In the genomic region with DNA sequence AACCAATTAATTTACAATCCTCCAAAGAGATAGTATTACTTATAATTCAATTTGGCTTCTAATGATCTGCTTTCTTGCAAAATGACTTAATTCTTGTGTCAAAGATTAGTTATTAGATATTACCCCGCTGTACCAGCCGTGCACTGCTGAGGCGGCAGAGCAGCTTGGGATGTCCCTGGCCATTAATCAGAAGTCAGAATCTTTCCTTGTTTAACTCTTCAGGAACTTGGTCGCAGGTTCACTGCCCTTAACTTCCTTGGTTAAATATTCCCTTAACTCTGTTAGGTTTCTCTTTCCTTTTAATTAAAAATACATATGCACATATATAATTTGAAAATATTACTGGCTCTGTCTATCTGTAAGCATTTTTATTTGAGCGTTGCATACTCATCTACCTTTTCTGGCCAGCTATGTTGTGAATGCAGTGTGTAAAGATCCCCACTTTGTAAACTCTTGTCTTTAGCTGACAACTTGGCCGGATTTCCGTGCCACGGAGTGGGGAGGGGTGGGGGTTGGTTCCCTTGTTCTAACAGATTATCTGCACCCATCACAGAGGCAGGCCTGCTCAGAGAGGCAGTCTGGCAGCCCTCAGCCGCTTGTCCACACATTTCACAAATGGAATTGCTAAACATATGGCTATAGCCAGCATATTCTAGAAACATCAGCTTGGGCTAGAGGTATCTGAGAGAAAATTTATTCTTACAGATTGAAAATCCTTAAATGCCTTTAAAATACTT, we compare ENCODE assay signal across 11 mouse cellular contexts. TPM values are rescaled to one million over a fixed set of nuclear protein-coding genes. Genes with fewer than 3 reads are reported as not detected.
DNase-seq lines count a peak whose midpoint lies in the region; ATAC-seq and TF ChIP-seq lines count a peak whose summit lies in the region.
"Had no signal": no experiment of that assay in that cellular context is flagged by ENCODE, and none has a peak within 500 bp of the region (broad histone marks: within the 10 kb centered on the region; RNA-seq: fewer than 3 reads in every experiment).

No protein-coding gene starts in this region.

- no peak overlapping the region for H3K4me3 ChIP-seq in lung, embryonic 14.5 days (ENCODE audit: low read depth, low read length)
- H3K4me3 ChIP-seq in lung, postnatal 0 days (ENCODE audit: low read depth, low read length): no peak overlapping the region

- no peak overlapping the region for H3K9ac ChIP-seq in lung, embryonic 14.5 days
- no peak overlapping the region for H3K9ac ChIP-seq in lung, postnatal 0 days (replicated peaks; ENCODE audit: low read depth)

- TF ChIP-seq EP300 in lung, postnatal 0 days (IDR thresholded peaks at IDR 0.05): no peak

- H3K4me1 ChIP-seq in lung, embryonic 14.5 days (ENCODE audit: insufficient read depth): no peaks in the 10 kb centered on the region
- no peaks in the 10 kb centered on the region for H3K4me1 ChIP-seq in lung, postnatal 0 days (ENCODE audit: insufficient read depth, low read depth, low read length)

- H3K27me3 ChIP-seq in lung, embryonic 14.5 days (ENCODE audit: insufficient read depth, low read length): no peaks in the 10 kb centered on the region
- no peaks in the 10 kb centered on the region for H3K27me3 ChIP-seq in lung, postnatal 0 days (replicated peaks; ENCODE audit: insufficient read depth, low read length)

- DNase-seq in cerebellum, postnatal 10 days: peak; percentile 54 to 68
- DNase-seq in cerebellum, adult 11-12 months: no peak
- peak; percentile 5 for DNase-seq in lung, embryonic 14.5 days
- DNase-seq in lung, postnatal 0 days (ENCODE audit: low spot score): no peak
- DNase-seq in left cerebral cortex, adult 9 months (ENCODE audit: low spot score in 2 of 2): peak; percentile 11 to 42
- DNase-seq in right cerebral cortex, postnatal 14 days: peak; percentile 18
- DNase-seq in T-cell, adult 2 months (ENCODE audit: low spot score): no peak
- DNase-seq in gastrocnemius, adult 8-10 months (ENCODE audit: low spot score in 2 of 2): no peak
- DNase-seq: gastrocnemius, postnatal 25 days; kidney, postnatal 25 days; lung, adult 18-20 months had no signal

- H3K4me2 ChIP-seq in lung, embryonic 14.5 days: no peak overlapping the region
- H3K4me2 ChIP-seq in lung, postnatal 0 days (replicated peaks; ENCODE audit: low read depth, low read length): no peak overlapping the region

- H3K9me3 ChIP-seq in lung, embryonic 14.5 days (ENCODE audit: low read depth, low read length): no peaks in the 10 kb centered on the region
- no peaks in the 10 kb centered on the region for H3K9me3 ChIP-seq in lung, postnatal 0 days (ENCODE audit: low read length)

- H3K27ac ChIP-seq in lung, embryonic 14.5 days (ENCODE audit: low read depth): no peak overlapping the region
- H3K27ac ChIP-seq in lung, postnatal 0 days (ENCODE audit: low read length): no peak overlapping the region

- WGBS in lung, embryonic 14.5 days: 16% methylated on average over 9 of the region's 9 CpGs
- WGBS in lung, postnatal 0 days: 14% methylated on average over 9 of the region's 9 CpGs

- H3K36me3 ChIP-seq in lung, embryonic 14.5 days (ENCODE audit: insufficient read depth): no peaks in the 10 kb centered on the region
- no peaks in the 10 kb centered on the region for H3K36me3 ChIP-seq in lung, postnatal 0 days (ENCODE audit: insufficient read depth, low read length)

- no peak for TF ChIP-seq CTCF in lung, embryonic 14.5 days (IDR thresholded peaks at IDR 0.05; ENCODE audit: low read depth)
- TF ChIP-seq CTCF in lung, postnatal 0 days (IDR thresholded peaks at IDR 0.05): no peak

- no peak; the same call in 1 of the 2 replicates for ATAC-seq in lung, embryonic 14.5 days (ENCODE audit: insufficient read depth)
- ATAC-seq in lung, postnatal 0 days: no peak

RNA-seq across cellular contexts. Expression of a gene that starts 34.1 kb away (rescaled TPM):
- polyA plus RNA-seq in lung, embryonic 14.5 days (2014; fragmentation: Nextera tagmentation; extraction: Ambion mirVana): not detected in 2 replicates
- polyA plus RNA-seq in lung, postnatal 0 days (2015; fragmentation: Nextera tagmentation; extraction: Ambion mirVana): not detected in 2 replicates
- not detected for total RNA-seq in gastrocnemius, adult 8-10 months (2022)
- total RNA-seq: gastrocnemius, postnatal 25 days had no signal

Comparison
In these comparisons a context has a peak if more than half of its experiments do, and no peak if none do; other contexts are left out.
1. DNase-seq: peak in cerebellum, postnatal 10 days (2 of 2), lung, embryonic 14.5 days (single experiment), left cerebral cortex, adult 9 months (2 of 2) and right cerebral cortex, postnatal 14 days (single experiment); none in cerebellum, adult 11-12 months (single experiment), lung, postnatal 0 days (single experiment), T-cell, adult 2 months (single experiment) and gastrocnemius, adult 8-10 months (0 of 2).